Mouse (Mus musculus): ENCODE results near the gene Pttg1. TPM values are rescaled to one million over a fixed set of nuclear protein-coding genes. Genes with fewer than 3 reads are reported as not detected.

Gene Pttg1
- polyA plus RNA-seq (2015; fragmentation: Nextera tagmentation; extraction: Ambion mirVana): 58.3 and 62.3 TPM in 2 replicates

GRCm38 (mm10) chr11:43425824-43426413 lies at the start of gene Pttg1:
Gene Pttg1 (minus strand): TSS chr11:43426251.

GRCm38 (mm10) chr11:43474225-43474774 lies 48.2 kb upstream of the Pttg1 start, which contains the start of gene C1qtnf2:
Gene C1qtnf2 (plus strand): TSS chr11:43474276.

GRCm38 (mm10) chr11:43433254-43434023 lies 7.4 kb upstream of the Pttg1 start, which contains the start of gene Slu7:
Gene Slu7 (plus strand): TSS chr11:43433744.

MicroRNAs encoded within 50 kb of the gene (microRNA counts, 519-probe panel; counts per million panel counts)
- 1,361 counts per million, percentile 61 among the panel's probes with 10 or more counts for microRNA mmu-miR-146a

Small RNA genes lying within 50 kb of the gene (microRNA-seq; reads per million reads assigned to microRNA genes)
- 63.6 to 75.2 reads per million in 2 experiments for gene Mir146

Other genes starting within 250 kb of the Pttg1 start
- gene Slu7, start 7.5 kb upstream of the Pttg1 start, polyA plus RNA-seq (2015; fragmentation: Nextera tagmentation; extraction: Ambion mirVana): 31.5 and 38.8 TPM in 2 replicates
- gene C1qtnf2, start 48.0 kb upstream of the Pttg1 start, polyA plus RNA-seq (2015; fragmentation: Nextera tagmentation; extraction: Ambion mirVana): 48.5 and 59.3 TPM in 2 replicates
- gene Ccnjl, start 102.5 kb upstream of the Pttg1 start, polyA plus RNA-seq (2015; fragmentation: Nextera tagmentation; extraction: Ambion mirVana): 2.9 and 3.5 TPM in 2 replicates
- gene 4933415A04Rik, start 160.8 kb upstream of the Pttg1 start, polyA plus RNA-seq (2015; fragmentation: Nextera tagmentation; extraction: Ambion mirVana): 0.68 and 0.94 TPM in 2 replicates
- not detected in 2 replicates for gene Fabp6, start 175.3 kb upstream of the Pttg1 start, polyA plus RNA-seq (2015; fragmentation: Nextera tagmentation; extraction: Ambion mirVana)

Data from skeletal muscle tissue, postnatal 0 days (tissue).